Mouse (Mus musculus) liver, embryonic 11.5 days (tissue): ENCODE data around the gene Atp6v0e. TPM values are rescaled to one million over a fixed set of nuclear protein-coding genes. Genes with fewer than 3 reads are reported as not detected.

Experiments
- ATAC-seq: fragments of 200-750 bp; cut with Nextera tagmentation; replicated peaks from 2 replicates; pipeline ENCODE4 v1.8.0; 2017; ENCODE audit warnings: moderate number of reproducible peaks, mild to moderate bottlenecking, moderate TSS enrichment, moderate library complexity; ENCODE audit not compliant: low FRiP score
- DNase-seq: peaks from one replicate; pipeline ENCODE4 v3.0.0-alpha.2; 2017; ENCODE audit warnings: low spot score
- H3K27ac ChIP-seq: fragments of 300-500 bp; sonication (generic); 2 replicates; pipeline ENCODE4 v1.5.1; 2014; ENCODE audit warnings: mild to moderate bottlenecking, low read depth, low read length, control low read depth
- H3K27me3 ChIP-seq: fragments of 300-500 bp; sonication (generic); replicated peaks from 2 replicates; pipeline ENCODE4 v1.6.1; 2014; ENCODE audit warnings: low read length, mixed read lengths; ENCODE audit not compliant: control insufficient read depth, insufficient read depth
- H3K36me3 ChIP-seq: fragments of 300-500 bp; sonication (generic); 2 replicates; pipeline ENCODE4 v1.6.1; 2014; ENCODE audit warnings: mild to moderate bottlenecking, low read length, moderate library complexity, mixed read lengths; ENCODE audit not compliant: control insufficient read depth, insufficient read depth
- H3K4me1 ChIP-seq: fragments of 300-500 bp; sonication (generic); replicated peaks from 2 replicates; pipeline ENCODE4 v1.6.1; 2014; ENCODE audit warnings: low read length, mixed read lengths; ENCODE audit not compliant: control insufficient read depth, insufficient read depth
- H3K4me2 ChIP-seq: fragments of 300-500 bp; sonication (generic); 2 replicates; pipeline ENCODE4 v1.6.1; 2014; ENCODE audit warnings: mild to moderate bottlenecking, control low read depth, moderate library complexity
- H3K4me3 ChIP-seq: fragments of 300-500 bp; sonication (generic); 2 replicates; pipeline ENCODE4 v1.5.1; 2014; ENCODE audit warnings: low read depth, low read length, control low read depth
- H3K9ac ChIP-seq: fragments of 300-500 bp; sonication (generic); 2 replicates; pipeline ENCODE4 v1.6.1; 2014; ENCODE audit warnings: low read depth, low read length, control low read depth
- H3K9me3 ChIP-seq: fragments of 300-500 bp; sonication (generic); 2 replicates; pipeline ENCODE4 v1.6.1; 2016; ENCODE audit warnings: low read length, inconsistent platforms, mixed read lengths; ENCODE audit not compliant: control insufficient read depth
- WGBS: fragments of 180-500 bp; shearing (Covaris S2); extraction: QIAGEN DNeasy Blood & Tissue Kit; methylation state at CpG from one replicate; pipeline ENCODE4 v1.1.7; 2014; 5-methylcytosine and 5-hydroxymethylcytosine counted together
- polyA plus RNA-seq: library from polyadenylated mRNA; unstranded; fragments of >200 nt; fragmentation: Nextera tagmentation; extraction: Ambion mirVana; gene quantifications from 2 replicates; pipeline ENCODE4 v1.2.1, GENCODE M21; 2014

Atp6v0e gene
- polyA plus RNA-seq, 1 experiment from 2014 or later: 245 TPM

- Histone ChIP-seq H3K27ac (no peak overlapping the region), H3K4me1 (peaks cover 1% of the 10 kb centered on the region; the same call in 1 of the 2 replicates), H3K27me3 (no peaks in the 10 kb centered on the region), H3K36me3 (peaks cover 12% of the 10 kb centered on the region; the same call in 1 of the 2 replicates), H3K9ac (no peak overlapping the region), H3K4me3 (no peak overlapping the region), H3K4me2 (no peak overlapping the region), H3K9me3 (no peaks in the 10 kb centered on the region)
- 83% methylated on average over 5 of the region's 5 CpGs for WGBS
- ATAC-seq: no peak
- no peak for DNase-seq
These were observed 41.1 kb upstream of the Atp6v0e start for GRCm38 (mm10) chr17:26621912-26622311.

DNA sequence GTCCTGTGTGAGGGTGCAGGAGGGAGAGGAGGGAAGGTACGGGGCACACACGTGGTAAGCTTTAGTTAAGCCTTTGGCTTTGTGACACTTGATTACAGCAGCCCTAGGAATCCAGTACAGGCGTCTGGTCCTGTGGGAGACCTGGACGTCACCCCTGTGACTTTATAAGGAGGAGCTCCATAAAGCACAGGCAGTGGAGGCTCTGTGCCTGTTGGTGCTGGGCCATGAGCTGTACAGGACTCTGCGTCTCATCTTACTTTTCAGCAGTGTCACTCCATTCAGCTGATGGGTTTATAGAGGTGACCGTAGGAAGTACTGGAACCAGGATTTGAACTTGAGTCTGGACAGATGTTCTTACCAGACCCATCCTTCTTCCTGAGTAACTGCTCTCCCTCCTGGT, 39.0 kb upstream of the Atp6v0e start:
- ATAC-seq (no peak), DNase-seq (no peak)
- Histone ChIP-seq H3K9ac (no peak overlapping the region), H3K4me3 (no peak overlapping the region), H3K4me1 (no peaks in the 10 kb centered on the region), H3K27ac (no peak overlapping the region), H3K9me3 (no peaks in the 10 kb centered on the region), H3K36me3 (peaks cover 16% of the 10 kb centered on the region; the same call in 1 of the 2 replicates), H3K27me3 (no peaks in the 10 kb centered on the region), H3K4me2 (no peak overlapping the region)
- 87% methylated on average over 6 of the region's 6 CpGs for WGBS

- DNase-seq: no peak
- no peak for ATAC-seq
- H3K4me2 ChIP-seq: no peak overlapping the region
- H3K27me3 ChIP-seq: no peaks in the 10 kb centered on the region
- H3K4me3 ChIP-seq: no peak overlapping the region
- no peaks in the 10 kb centered on the region for H3K9me3 ChIP-seq
- peaks cover 21% of the 10 kb centered on the region; the same call in 1 of the 2 replicates for H3K36me3 ChIP-seq
- WGBS: 88% methylated on average over 10 of the region's 10 CpGs
- H3K4me1 ChIP-seq: no peaks in the 10 kb centered on the region
- no peak overlapping the region for H3K27ac ChIP-seq
- no peak overlapping the region for H3K9ac ChIP-seq
These were observed 38.0 kb upstream of the Atp6v0e start for GRCm38 (mm10) chr17:26624999-26625398.

DNA sequence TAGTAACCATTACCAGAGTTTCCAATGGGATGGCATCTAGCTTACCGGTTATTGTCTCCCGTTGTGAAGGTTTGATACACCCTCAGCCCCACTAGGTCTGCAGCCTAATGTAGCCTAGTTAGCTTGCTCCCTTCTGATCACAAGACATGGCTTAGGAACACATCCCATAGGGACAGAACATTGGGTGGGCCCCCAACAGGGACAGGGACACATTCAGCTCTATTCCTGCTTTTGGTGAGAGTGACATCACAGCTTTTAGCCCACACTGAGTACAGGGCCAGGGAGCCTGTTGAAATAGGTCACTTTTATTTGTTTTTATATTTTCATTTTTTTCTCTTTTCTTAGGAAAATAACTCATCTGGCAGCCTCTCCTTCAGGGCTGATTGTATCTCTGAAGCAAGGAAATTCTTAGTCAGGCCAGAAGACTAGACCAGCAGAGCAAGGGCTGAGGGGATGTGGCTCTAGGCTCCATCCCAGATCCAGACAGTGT, 37.5 kb upstream of the Atp6v0e start:
- Histone ChIP-seq H3K9me3 (no peaks in the 10 kb centered on the region), H3K4me2 (no peak overlapping the region), H3K9ac (no peak overlapping the region), H3K27me3 (no peaks in the 10 kb centered on the region), H3K4me1 (no peaks in the 10 kb centered on the region), H3K27ac (no peak overlapping the region), H3K4me3 (no peak overlapping the region), H3K36me3 (peaks cover 24% of the 10 kb centered on the region; the same call in 1 of the 2 replicates)
- no peak for DNase-seq
- 88% methylated on average over 2 of the region's 2 CpGs for WGBS
- no peak for ATAC-seq

DNA sequence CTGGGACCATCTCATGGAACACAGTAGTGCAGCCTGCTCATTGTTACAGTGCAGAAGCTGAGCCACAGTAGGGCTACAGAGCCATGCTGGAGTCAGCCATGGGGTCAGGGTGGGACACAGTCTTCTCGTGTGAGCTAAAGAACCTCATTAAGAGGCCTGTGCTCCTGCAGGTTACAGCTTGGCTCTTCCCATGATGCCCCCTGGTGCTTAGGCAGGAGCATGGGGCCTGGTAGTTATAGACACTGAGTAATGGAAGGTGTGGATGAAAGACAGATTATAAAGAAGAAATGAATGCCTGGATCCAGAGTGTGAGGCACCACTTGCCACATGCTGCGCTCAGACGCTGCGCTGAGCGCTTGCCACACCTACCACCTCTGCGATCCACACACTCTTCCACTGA, 34.6 kb upstream of the Atp6v0e start:
- Histone ChIP-seq H3K27me3 (no peaks in the 10 kb centered on the region), H3K9me3 (no peaks in the 10 kb centered on the region), H3K9ac (no peak overlapping the region), H3K4me1 (no peaks in the 10 kb centered on the region), H3K4me2 (no peak overlapping the region), H3K27ac (no peak overlapping the region), H3K36me3 (peaks cover 24% of the 10 kb centered on the region; the same call in 1 of the 2 replicates), H3K4me3 (no peak overlapping the region)
- DNase-seq (no peak), ATAC-seq (no peak)
- 90% methylated on average over 6 of the region's 6 CpGs for WGBS

- 85% methylated on average over 3 of the region's 3 CpGs for WGBS
- ATAC-seq (no peak), DNase-seq (no peak)
- Histone ChIP-seq H3K9me3 (no peaks in the 10 kb centered on the region), H3K27ac (no peak overlapping the region), H3K4me3 (no peak overlapping the region), H3K9ac (no peak overlapping the region), H3K27me3 (no peaks in the 10 kb centered on the region), H3K4me2 (no peak overlapping the region), H3K4me1 (no peaks in the 10 kb centered on the region), H3K36me3 (peaks cover 24% of the 10 kb centered on the region; the same call in 1 of the 2 replicates)
These were observed 34.1 kb upstream of the Atp6v0e start for GRCm38 (mm10) chr17:26628936-26629335.

GRCm38 (mm10) chr17:26631811-26632327, 31.2 kb upstream of the Atp6v0e start:
- H3K27ac ChIP-seq: no peak overlapping the region
- H3K4me1 ChIP-seq: no peaks in the 10 kb centered on the region
- H3K27me3 ChIP-seq: no peaks in the 10 kb centered on the region
- no peak overlapping the region for H3K4me3 ChIP-seq
- H3K4me2 ChIP-seq: no peak overlapping the region
- DNase-seq: no peak
- ATAC-seq: no peak
- no peaks in the 10 kb centered on the region for H3K9me3 ChIP-seq
- no peak overlapping the region for H3K9ac ChIP-seq
- peaks cover 26% of the 10 kb centered on the region; the same call in 1 of the 2 replicates for H3K36me3 ChIP-seq
- 95% methylated on average over 8 of the region's 8 CpGs for WGBS

DNA sequence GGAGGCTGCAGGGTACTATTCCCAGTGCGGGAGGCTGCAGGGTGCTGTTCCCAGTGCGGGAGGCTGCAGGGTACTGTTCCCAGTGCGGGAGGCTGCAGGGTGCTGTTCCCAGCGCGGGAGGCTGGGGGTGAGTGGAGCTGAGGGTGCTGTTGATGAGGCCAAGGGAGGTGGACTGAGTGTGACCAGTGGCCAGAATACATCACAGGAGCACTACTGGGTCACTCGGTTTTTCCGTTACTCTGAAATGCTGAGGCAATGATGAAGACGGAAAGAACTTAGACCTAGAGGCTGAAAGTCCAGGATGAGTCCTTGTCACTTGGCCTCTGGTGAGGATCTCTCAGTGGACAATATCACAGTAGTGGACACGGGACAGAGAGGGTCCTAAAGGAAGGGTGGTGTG, 29.8 kb upstream of the Atp6v0e start:
- H3K9ac ChIP-seq: no peak overlapping the region
- peaks cover 26% of the 10 kb centered on the region; the same call in 1 of the 2 replicates for H3K36me3 ChIP-seq
- H3K4me3 ChIP-seq: no peak overlapping the region
- WGBS: 92% methylated on average over 9 of the region's 9 CpGs
- ATAC-seq (no peak), DNase-seq (no peak)
- no peaks in the 10 kb centered on the region for H3K27me3 ChIP-seq
- H3K4me1 ChIP-seq: no peaks in the 10 kb centered on the region; the same call in 1 of the 2 replicates
- H3K9me3 ChIP-seq: no peaks in the 10 kb centered on the region
- H3K4me2 ChIP-seq: no peak overlapping the region
- no peak overlapping the region for H3K27ac ChIP-seq

DNA sequence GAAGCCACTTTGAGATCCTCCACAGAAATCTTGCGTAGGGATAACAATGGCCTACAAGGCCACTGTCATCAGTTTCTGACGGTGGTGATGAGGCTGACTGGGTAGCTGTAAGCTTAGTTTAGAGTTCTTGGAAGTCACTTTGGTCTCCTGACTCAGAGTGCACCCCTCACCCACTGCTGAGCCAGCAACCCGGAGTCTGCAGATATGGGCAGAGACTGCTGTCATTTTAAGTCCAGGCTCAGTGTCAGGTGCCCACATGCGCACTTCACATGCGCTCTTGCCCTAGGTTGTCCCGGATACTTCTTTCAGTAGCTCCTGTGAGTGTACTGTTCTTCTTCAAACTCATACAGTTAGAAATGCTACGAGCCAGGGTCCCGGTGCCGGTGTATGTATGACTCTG, 29.1 kb upstream of the Atp6v0e start:
- H3K4me3 ChIP-seq: no peak overlapping the region
- H3K36me3 ChIP-seq: peaks cover 22% of the 10 kb centered on the region; the same call in 1 of the 2 replicates
- no peak overlapping the region for H3K9ac ChIP-seq
- no peaks in the 10 kb centered on the region; the same call in none of the 2 replicates for H3K4me1 ChIP-seq
- no peak overlapping the region for H3K4me2 ChIP-seq
- H3K9me3 ChIP-seq: no peaks in the 10 kb centered on the region
- no peak for ATAC-seq
- H3K27me3 ChIP-seq: no peaks in the 10 kb centered on the region
- WGBS: 90% methylated on average over 9 of the region's 9 CpGs
- DNase-seq: no peak
- no peak overlapping the region for H3K27ac ChIP-seq
